Mouse (Mus musculus): ENCODE data around the gene H2-DMb2.
"Not testable (repeated sequence)": the region's sequence is repeated elsewhere in the genome, so short reads cannot be mapped to it uniquely, and the experiment has no call there.

H2-DMb2 gene

GRCm38 (mm10) chr17:34138655-34139054, 4.5 kb upstream of the H2-DMb2 start:
- no peak for DNase-seq

DNA sequence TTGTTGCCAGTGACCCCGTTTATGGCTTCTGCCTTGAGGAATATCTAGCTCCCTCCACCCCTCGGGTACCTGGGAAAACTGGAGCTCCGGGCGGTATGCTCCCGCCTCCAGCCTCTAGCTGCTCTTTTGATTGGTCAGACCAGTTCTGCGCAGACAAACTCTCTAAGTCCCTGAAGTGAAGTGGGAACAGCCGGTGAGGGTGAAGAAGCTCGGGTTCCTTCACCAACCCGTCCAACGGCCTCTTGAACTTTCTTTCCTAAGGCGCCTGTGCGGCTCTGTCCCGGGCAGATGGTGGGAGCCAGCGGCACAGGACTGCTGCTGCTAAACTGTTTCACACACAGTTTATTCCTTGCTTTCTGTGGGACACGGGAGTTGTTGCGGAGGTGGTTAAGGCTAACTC, 3.7 kb upstream of the H2-DMb2 start:
- DNase-seq: peak; percentile 5

DNA sequence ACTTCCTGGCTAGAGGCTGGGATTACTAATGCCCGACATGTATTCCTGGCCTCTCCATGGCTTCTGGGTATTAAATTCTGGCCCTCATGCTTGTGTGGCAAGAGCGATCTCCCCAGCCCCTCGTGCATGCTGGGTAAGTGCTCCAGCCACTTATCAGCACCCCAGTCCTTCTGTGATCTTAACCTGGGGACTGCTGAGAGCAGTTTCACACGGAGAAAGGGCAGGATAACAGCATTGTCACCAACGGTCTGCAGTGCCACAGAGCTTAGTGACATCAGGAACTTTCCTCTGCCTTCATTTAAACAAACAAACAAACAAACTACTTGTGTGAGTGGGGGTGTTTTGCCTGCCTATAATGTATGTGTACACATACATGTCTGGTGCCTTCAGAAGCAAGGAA, 2.9 kb upstream of the H2-DMb2 start:
- DNase-seq: no peak

DNA sequence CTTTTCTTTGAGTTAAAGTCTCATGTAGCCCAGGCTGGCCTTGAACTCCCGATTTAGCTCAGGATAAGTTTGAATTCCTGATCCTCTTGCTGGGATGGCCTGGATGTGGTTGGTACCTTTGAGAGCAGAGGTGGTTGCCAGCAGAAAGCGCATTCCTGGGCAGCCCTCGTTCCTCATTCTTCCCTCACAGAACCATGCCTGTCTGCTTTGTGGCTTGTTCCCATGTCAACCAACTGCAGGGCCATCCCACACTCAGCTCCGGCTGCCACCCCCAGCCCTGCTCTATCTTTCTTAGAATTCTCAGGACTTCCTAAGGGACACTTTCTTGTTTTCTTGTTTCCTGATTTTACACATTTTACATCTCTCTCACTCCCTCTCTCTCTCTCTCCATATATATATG, 1.7 kb upstream of the H2-DMb2 start:
- no peak for DNase-seq

- no peak for DNase-seq
Measured at GRCm38 (mm10) chr17:34142456-34143010, 574 bp upstream of the H2-DMb2 start.

GRCm38 (mm10) chr17:34143461-34143860, 354 bp downstream of the H2-DMb2 start:
- DNase-seq: no peak

DNA sequence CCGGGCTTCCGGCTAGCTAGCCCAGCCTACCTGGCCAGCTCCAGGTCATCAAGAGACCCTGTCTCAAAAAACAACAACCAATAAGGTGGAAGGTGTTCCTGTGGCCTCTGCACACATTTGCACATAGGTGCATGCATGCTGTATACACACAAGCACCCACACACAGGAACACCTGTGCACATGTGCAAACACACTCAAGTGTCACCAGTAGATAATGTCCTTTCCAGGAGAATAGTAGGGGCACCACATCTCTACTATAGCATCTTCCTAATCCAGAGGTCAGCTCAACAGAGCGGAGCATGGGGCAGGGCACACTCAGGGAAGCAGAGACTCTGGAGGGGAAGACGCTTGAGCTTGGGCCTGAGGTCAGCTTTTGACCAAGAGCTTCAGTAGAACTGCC, 1.1 kb downstream of the H2-DMb2 start:
- DNase-seq: not testable (repeated sequence)

DNA sequence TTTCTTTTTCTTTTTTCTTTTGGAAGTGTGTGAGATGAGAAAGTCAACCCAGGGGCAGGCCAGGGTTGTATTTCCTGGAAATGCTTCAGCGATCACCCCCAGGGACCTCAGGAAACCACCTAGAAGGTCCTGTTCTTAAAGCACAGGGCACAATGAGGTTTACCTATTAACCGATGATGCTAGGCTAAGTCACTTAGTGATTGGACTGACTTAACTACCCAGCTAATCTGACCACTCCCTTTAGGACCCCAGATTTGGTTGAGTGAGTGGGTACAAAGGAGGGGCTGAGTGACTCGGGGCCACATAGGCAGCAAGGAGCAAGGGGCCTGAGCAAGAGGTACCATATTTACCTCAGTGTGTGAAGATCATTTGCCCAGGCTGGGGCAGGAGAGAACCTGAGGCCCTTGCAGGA, 1.9 kb downstream of the H2-DMb2 start:
- DNase-seq: no peak

DNA sequence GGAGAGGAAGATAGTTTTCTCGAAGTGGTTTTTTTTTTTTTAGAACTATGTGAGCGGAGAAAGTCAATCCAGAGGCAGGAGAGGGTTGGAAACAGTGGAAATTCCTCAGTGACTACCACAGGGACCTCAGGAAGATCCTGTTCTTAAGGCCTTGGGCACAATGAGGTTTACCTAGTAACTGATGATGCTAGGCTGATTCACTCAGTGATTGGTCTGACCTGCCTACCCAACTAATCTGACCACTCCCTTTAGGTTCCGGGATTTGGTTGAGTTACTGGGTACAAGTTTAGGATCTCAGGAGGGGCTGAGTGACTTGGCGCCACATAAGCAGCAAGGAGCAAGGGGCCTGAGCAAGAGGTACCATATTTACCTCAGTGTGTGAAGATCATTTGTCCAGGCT, 9.8 kb downstream of the H2-DMb2 start, which contains the start of gene H2-DMb1:
H2-DMb1 (plus strand) TSS at position 150 of the 400 bp plus-strand sequence.
- DNase-seq: no peak

DNA sequence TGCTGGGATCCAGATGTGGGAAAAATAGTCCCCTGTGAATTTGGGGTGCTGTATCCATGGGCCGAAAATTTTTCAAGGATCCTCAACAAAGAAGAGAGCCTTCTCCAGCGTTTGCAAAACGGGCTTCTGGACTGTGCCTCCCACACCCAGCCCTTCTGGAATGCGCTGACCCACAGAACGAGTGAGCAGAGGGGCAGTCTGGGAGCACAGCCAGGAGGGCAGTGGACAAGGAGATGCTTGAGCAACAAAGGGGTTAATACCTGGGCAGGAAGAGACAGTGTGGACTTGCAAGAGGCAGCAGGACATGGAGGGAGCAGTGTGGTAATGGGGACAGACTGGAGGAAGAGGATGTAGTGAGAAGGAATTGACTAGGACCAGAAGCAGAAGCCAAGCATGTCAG, 12.4 kb downstream of the H2-DMb2 start:
- DNase-seq: no peak

GRCm38 (mm10) chr17:34164202-34164895, 21.2 kb downstream of the H2-DMb2 start:
- DNase-seq: no peak

GRCm38 (mm10) chr17:34165033-34165730, 22.1 kb downstream of the H2-DMb2 start:
- no peak for DNase-seq

- DNase-seq: no peak
Measured at GRCm38 (mm10) chr17:34169279-34169678, 26.2 kb downstream of the H2-DMb2 start.

GRCm38 (mm10) chr17:34170487-34170876, 27.4 kb downstream of the H2-DMb2 start:
- DNase-seq: no peak

- peak; percentile 37 for DNase-seq
Measured at GRCm38 (mm10) chr17:34170877-34171498, 27.9 kb downstream of the H2-DMb2 start.

GRCm38 (mm10) chr17:34172528-34172927, 29.4 kb downstream of the H2-DMb2 start:
- DNase-seq: no peak

DNA sequence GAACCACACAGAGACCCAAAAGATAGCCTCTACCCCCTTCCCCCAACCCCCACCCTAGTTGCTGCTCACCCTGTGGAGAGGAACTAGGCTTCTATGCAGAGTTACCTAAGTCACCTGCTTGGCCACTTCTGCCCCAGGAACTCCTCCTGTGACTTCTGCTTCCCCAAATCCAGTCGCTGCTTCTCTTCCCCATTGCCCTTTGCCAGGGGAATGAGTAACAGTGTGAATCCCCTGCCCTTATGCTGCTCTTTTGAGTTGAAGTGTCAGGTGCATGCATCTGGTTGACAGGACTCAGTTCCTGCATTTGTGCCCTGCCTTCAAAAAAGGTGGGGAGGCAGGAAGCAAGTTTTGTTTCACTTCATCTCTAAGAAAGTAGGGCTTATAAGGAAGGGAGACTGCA, 31.0 kb downstream of the H2-DMb2 start:
- no peak for DNase-seq

GRCm38 (mm10) chr17:34177179-34177578, 34.1 kb downstream of the H2-DMb2 start:
- no peak for DNase-seq

DNA sequence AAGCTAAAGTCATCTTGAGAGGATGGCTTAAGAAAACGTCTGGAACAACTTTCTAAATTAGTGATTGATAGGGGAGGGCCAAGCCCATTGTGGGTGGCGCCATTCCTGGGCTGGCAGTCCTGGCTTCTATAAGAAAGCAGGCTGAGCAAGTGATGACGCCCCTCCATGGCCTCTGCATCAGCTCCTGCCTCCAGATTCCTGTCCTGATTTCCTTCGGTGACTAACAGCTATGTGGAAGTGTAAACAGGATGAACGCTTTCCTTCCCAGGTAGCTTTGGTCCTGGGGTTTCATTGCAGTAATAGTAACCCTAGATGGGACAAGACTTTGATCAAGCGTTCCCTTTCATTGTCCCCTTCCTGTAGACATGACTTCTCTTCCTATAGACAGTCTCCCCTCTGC, 35.9 kb downstream of the H2-DMb2 start:
- DNase-seq: no peak

- DNase-seq: no peak
Measured at GRCm38 (mm10) chr17:34179913-34180859, 37.1 kb downstream of the H2-DMb2 start.

DNA sequence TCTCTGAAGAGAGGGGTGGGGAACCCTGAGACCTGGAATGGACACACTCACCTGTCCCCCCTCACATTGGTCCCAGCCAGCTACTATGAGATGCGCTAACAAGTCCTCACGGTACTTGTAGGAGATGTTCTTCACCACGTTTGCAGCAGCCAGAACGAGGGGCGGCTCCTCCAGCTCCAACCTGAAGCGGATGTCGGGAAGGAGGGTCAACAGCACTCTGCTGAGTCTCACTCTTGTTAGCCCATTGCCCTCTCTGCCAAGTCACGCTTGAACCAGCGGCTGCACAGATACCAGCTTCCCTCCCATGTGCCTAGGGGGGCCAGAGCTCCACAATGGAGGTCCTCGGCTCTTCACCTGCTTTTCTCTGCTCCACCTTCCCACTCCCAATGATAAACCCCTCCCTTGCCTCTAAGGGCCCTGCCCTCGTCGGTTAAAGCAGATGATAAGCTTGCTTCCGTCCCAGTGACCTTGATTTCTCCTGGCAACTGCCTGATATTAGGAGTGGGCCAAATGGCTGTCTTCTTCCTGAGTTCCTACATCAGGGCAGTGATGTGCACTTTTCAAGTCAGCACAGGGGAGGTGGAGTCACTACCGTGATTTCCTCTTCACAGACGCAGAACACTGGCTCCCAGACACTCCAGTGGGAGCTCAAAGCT, 40.6 kb downstream of the H2-DMb2 start:
- no peak for DNase-seq

DNA sequence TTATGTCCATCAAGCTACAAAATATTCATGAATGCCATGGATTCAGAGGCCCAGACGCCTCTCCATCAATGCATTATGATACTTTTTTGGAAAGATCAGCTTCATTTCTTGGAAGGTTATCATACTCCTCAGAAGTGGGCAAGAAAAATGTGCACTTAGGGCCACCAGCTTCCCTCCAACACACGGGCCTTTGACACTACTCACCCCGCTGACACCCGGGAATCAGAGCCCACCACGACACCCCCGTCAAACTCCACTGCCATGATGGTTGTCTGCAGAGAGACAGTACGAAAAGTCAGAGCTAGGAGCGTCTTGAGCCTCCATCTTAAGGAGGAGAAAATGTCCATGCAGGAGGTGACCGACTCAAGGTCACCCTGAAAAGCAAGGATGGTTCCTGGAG, 42.4 kb downstream of the H2-DMb2 start:
- no peak for DNase-seq
